ENCODE assay signal across 29 mouse cellular contexts in the genomic region with DNA sequence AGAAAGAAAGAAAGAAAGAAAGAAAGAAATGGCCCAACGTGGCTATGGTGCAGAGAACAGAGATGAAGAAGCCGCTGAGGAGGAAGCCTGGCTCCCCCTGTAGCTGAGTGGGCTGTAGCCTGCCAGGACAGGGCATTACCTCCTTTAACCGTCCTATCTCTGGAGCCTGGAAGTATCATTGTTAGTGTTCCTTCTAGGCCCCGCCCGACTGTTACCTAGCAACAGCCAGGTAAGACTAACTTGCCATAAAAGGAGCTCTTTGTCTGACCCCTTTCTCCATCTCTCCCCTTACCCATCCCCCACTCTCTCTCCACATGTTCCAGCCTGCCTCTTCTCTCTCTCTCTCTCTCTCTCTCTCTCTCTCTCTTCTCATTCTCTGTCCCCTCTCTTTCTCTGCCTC.
DNase-seq lines count a peak whose midpoint lies in the region; ATAC-seq and TF ChIP-seq lines count a peak whose summit lies in the region.
"Had no signal": no experiment of that assay in that cellular context is flagged by ENCODE, and none has a peak within 500 bp of the region (broad histone marks: within the 10 kb centered on the region; RNA-seq: fewer than 3 reads in every experiment).

No protein-coding gene starts in this region.

- no peaks in the 10 kb centered on the region for H3K27me3 ChIP-seq in intestine, embryonic 14.5 days (replicated peaks; ENCODE audit: control insufficient read depth, insufficient read depth, low read length)
- no peaks in the 10 kb centered on the region for H3K27me3 ChIP-seq in intestine, postnatal 0 days (replicated peaks; ENCODE audit: control insufficient read depth, insufficient read depth, low read length)
- no peaks in the 10 kb centered on the region for H3K27me3 ChIP-seq in embryonic facial prominence, embryonic 10.5 days (replicated peaks; ENCODE audit: low read depth, poor library complexity, severe bottlenecking)
- H3K27me3 ChIP-seq: CH12.LX; embryonic facial prominence, embryonic 12.5 days; heart, embryonic 15.5 days; Patski had no signal

- no peaks in the 10 kb centered on the region for H3K36me3 ChIP-seq in intestine, embryonic 14.5 days (ENCODE audit: control insufficient read depth, insufficient read depth, low read length)
- H3K36me3 ChIP-seq in intestine, postnatal 0 days (ENCODE audit: control insufficient read depth, insufficient read depth) = no peaks in the 10 kb centered on the region
- H3K36me3 ChIP-seq in embryonic facial prominence, embryonic 10.5 days (replicated peaks) = no peaks in the 10 kb centered on the region
- H3K36me3 ChIP-seq: embryonic facial prominence, embryonic 12.5 days; forebrain, embryonic 10.5 days; forebrain, embryonic 15.5 days; heart, embryonic 15.5 days; midbrain, embryonic 12.5 days had no signal

- H3K9ac ChIP-seq in intestine, embryonic 14.5 days (ENCODE audit: low read length) = no peak overlapping the region
- no peak overlapping the region for H3K9ac ChIP-seq in intestine, postnatal 0 days (ENCODE audit: low read depth, low read length)
- H3K9ac ChIP-seq: embryonic facial prominence, embryonic 12.5 days; forebrain, embryonic 15.5 days; heart, embryonic 15.5 days; hindbrain, embryonic 14.5 days; liver, embryonic 14.5 days; midbrain, embryonic 12.5 days had no signal

- no peak overlapping the region for H3K4me2 ChIP-seq in intestine, embryonic 14.5 days (ENCODE audit: low read length)
- H3K4me2 ChIP-seq in intestine, postnatal 0 days (replicated peaks; ENCODE audit: low read depth) = no peak overlapping the region
- H3K4me2 ChIP-seq: embryonic facial prominence, embryonic 12.5 days; forebrain, embryonic 15.5 days; heart, embryonic 15.5 days; hindbrain, embryonic 14.5 days; midbrain, embryonic 12.5 days had no signal

- H3K4me3 ChIP-seq in intestine, embryonic 14.5 days (ENCODE audit: low read depth, low read length) = no peak overlapping the region
- no peak overlapping the region for H3K4me3 ChIP-seq in intestine, postnatal 0 days (ENCODE audit: low read depth, low read length)
- no peak overlapping the region for H3K4me3 ChIP-seq in embryonic facial prominence, embryonic 10.5 days
- H3K4me3 ChIP-seq: embryonic facial prominence, embryonic 12.5 days; forebrain, embryonic 10.5 days; forebrain, embryonic 15.5 days; heart, embryonic 15.5 days; megakaryocyte, embryonic 14.5 days; midbrain, embryonic 12.5 days had no signal

- 24% methylated on average over 5 of the region's 5 CpGs for WGBS in intestine, embryonic 14.5 days
- WGBS in intestine, postnatal 0 days = 21% methylated on average over 5 of the region's 5 CpGs
- 24% methylated on average over 5 of the region's 5 CpGs for WGBS in embryonic facial prominence, embryonic 10.5 days

- peaks cover 10% of the 10 kb centered on the region for H3K4me1 ChIP-seq in intestine, embryonic 14.5 days (replicated peaks; ENCODE audit: control insufficient read depth, insufficient read depth, low read length)
- H3K4me1 ChIP-seq in intestine, postnatal 0 days (replicated peaks; ENCODE audit: control insufficient read depth, insufficient read depth, low read length) = no peaks in the 10 kb centered on the region
- peaks cover 23% of the 10 kb centered on the region for H3K4me1 ChIP-seq in embryonic facial prominence, embryonic 10.5 days
- H3K4me1 ChIP-seq: forebrain, embryonic 15.5 days had no signal

- H3K9me3 ChIP-seq in intestine, embryonic 14.5 days (ENCODE audit: control insufficient read depth, low read length) = no peaks in the 10 kb centered on the region
- H3K9me3 ChIP-seq in intestine, postnatal 0 days (ENCODE audit: control insufficient read depth) = no peaks in the 10 kb centered on the region
- H3K9me3 ChIP-seq in embryonic facial prominence, embryonic 10.5 days = no peaks in the 10 kb centered on the region
- H3K9me3 ChIP-seq: embryonic facial prominence, embryonic 12.5 days; forebrain, embryonic 10.5 days; forebrain, embryonic 15.5 days; heart, embryonic 15.5 days; megakaryocyte, embryonic 14.5 days; midbrain, embryonic 12.5 days had no signal

- ATAC-seq in intestine, embryonic 14.5 days (replicated peaks; ENCODE audit: low FRiP score, low TSS enrichment, low read depth) = peak; percentile 67
- ATAC-seq in intestine, postnatal 0 days = no peak
- ATAC-seq: activated CD4-positive, CD25-positive, alpha-beta regulatory T cell, adult 4 months; forebrain, embryonic 15.5 days; lung, postnatal 0 days; Patski had no signal

- DNase-seq in embryo, embryonic 10 days (ENCODE audit: low spot score) = peak; percentile 45
- DNase-seq in embryo, embryonic 10.5 days (ENCODE audit: low spot score) = no peak
- no peak for DNase-seq in intestine, embryonic 14.5 days (ENCODE audit: low spot score)
- DNase-seq in ES-CJ7 (ENCODE audit: low read depth, low spot score) = peak; percentile 76
- peak; percentile 47 for DNase-seq in embryonic facial prominence, embryonic 10.5 days (ENCODE audit: low spot score)
- no peak for DNase-seq in frontal cortex, postnatal 10 days (ENCODE audit: low spot score in 2 of 2)
- no peak for DNase-seq in urinary bladder, adult 2 months (ENCODE audit: low spot score)
- DNase-seq: adrenal gland, adult 2 months; cerebellum, adult 8-10 months; cerebellum, postnatal 36 days; kidney, adult 8-10 months; kidney, postnatal 10 days; liver; lung, postnatal 4 days; right cerebral cortex, postnatal 14 days; thymus, postnatal 14 days had no signal

- H3K27ac ChIP-seq in intestine, embryonic 14.5 days (ENCODE audit: low read depth) = no peak overlapping the region
- H3K27ac ChIP-seq in intestine, postnatal 0 days (ENCODE audit: low read depth, low read length) = no peak overlapping the region
- H3K27ac ChIP-seq in embryonic facial prominence, embryonic 10.5 days (replicated peaks) = peak overlapping the region; percentile 52
- H3K27ac ChIP-seq: embryonic facial prominence, embryonic 12.5 days; forebrain, embryonic 10.5 days; forebrain, embryonic 15.5 days; heart, embryonic 15.5 days; hindbrain, embryonic 14.5 days; liver, embryonic 14.5 days; midbrain, embryonic 12.5 days had no signal

- TF ChIP-seq CTCF in intestine, postnatal 0 days (IDR thresholded peaks at IDR 0.05; ENCODE audit: low read depth) = no peak

Comparison
In these comparisons a context has a peak if more than half of its experiments do, and no peak if none do; other contexts are left out.
1. DNase-seq: peak in embryo, embryonic 10 days (single experiment), ES-CJ7 (single experiment) and embryonic facial prominence, embryonic 10.5 days (single experiment); none in embryo, embryonic 10.5 days (single experiment), intestine, embryonic 14.5 days (single experiment), frontal cortex, postnatal 10 days (0 of 2) and urinary bladder, adult 2 months (single experiment).